Mouse (Mus musculus): ENCODE results near the gene Olfr1360.
"Not testable (repeated sequence)": the region's sequence is repeated elsewhere in the genome, so short reads cannot be mapped to it uniquely, and the experiment has no call there.

The Olfr1360 gene

GRCm38 (mm10) chr13:21677305-21677704 is at the start of gene Olfr1360:
Gene Olfr1360 (minus strand): TSS chr13:21677405.
- no peak for TF ChIP-seq GATA4 (IDR thresholded peaks at IDR 0.05; ENCODE audit: insufficient replicate concordance, low read length)

- TF ChIP-seq GATA4 (IDR thresholded peaks at IDR 0.05; ENCODE audit: insufficient replicate concordance, low read length) = no peak
Observed at GRCm38 (mm10) chr13:21722993-21723836, 46.0 kb upstream of the Olfr1360 start.

DNA sequence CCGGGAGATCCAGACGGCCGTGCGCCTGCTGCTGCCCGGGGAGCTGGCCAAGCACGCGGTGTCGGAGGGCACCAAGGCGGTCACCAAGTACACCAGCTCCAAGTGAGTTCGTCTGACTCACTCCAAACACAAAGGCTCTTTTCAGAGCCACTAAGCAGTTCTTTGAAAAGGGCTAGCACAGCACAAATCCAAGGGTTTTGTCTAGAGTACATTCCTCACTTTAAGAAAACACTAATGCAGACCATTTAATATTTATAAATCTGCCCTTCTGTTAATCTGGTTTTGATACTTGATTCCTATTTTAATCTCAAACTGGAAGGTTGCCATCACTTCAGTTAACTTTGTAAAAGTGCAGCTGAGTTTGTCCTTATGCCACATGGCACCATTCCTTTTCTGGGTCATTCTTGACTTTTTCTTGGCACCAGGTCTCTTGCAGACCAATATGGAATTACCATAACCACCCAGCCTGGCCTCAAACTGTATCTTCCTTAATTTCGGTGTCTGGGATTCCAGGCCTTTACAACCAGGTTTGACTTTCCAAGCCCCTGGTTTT is 45.2 kb upstream of the Olfr1360 start:
- TF ChIP-seq GATA4 (IDR thresholded peaks at IDR 0.05; ENCODE audit: insufficient replicate concordance, low read length) = no peak

- TF ChIP-seq GATA4 (IDR thresholded peaks at IDR 0.05; ENCODE audit: insufficient replicate concordance, low read length) = not testable (repeated sequence)
Observed at GRCm38 (mm10) chr13:21721757-21722372, 44.7 kb upstream of the Olfr1360 start, which contains the start of gene Hist1h2bm. Gene Hist1h2bm (plus strand): TSS chr13:21722044.

GRCm38 (mm10) chr13:21718381-21719080 is 41.3 kb upstream of the Olfr1360 start:
- TF ChIP-seq GATA4 (IDR thresholded peaks at IDR 0.05; ENCODE audit: insufficient replicate concordance, low read length) = no peak

GRCm38 (mm10) chr13:21717397-21718357 is 40.5 kb upstream of the Olfr1360 start, which contains the start of gene Hist1h3h:
Gene Hist1h3h (plus strand): TSS chr13:21717659.
- TF ChIP-seq GATA4 (IDR thresholded peaks at IDR 0.05; ENCODE audit: insufficient replicate concordance, low read length) = not testable (repeated sequence)

DNA sequence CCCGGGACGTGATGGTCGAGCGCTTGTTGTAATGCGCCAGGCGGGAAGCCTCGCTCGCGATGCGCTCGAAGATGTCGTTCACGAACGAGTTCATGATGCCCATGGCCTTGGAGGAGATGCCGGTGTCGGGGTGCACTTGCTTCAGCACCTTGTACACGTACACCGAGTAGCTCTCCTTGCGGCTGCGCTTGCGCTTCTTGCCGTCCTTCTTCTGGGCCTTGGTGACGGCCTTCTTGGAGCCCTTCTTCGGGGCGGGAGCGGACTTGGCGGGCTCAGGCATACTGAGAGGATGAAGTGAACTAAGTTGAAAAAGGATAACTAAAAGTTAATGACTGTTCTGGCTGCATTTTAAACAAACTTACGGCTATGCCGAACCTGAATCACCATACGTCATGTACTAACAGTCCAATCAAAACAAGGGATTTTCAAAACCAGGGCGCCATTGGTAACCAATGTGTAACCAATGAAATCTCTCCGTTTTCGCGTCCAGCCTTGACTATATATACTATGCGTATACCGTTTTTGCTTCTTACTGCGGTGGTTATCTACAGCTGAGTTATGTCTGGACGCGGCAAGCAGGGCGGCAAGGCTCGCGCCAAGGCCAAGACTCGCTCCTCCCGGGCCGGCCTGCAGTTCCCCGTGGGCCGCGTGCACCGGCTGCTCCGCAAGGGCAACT is 38.8 kb upstream of the Olfr1360 start, which contains the start of the genes Hist1h2bl and Hist1h2ai:
Gene Hist1h2bl, minus strand, starts transcription at position 280 of the 676 bp plus-strand sequence.
Gene Hist1h2ai, plus strand, starts transcription at position 559 of the 676 bp plus-strand sequence.
- TF ChIP-seq GATA4 (IDR thresholded peaks at IDR 0.05; ENCODE audit: insufficient replicate concordance, low read length) = not testable (repeated sequence)

- no peak for TF ChIP-seq GATA4 (IDR thresholded peaks at IDR 0.05; ENCODE audit: insufficient replicate concordance, low read length)
Observed at GRCm38 (mm10) chr13:21715131-21715863, 38.1 kb upstream of the Olfr1360 start.

DNA sequence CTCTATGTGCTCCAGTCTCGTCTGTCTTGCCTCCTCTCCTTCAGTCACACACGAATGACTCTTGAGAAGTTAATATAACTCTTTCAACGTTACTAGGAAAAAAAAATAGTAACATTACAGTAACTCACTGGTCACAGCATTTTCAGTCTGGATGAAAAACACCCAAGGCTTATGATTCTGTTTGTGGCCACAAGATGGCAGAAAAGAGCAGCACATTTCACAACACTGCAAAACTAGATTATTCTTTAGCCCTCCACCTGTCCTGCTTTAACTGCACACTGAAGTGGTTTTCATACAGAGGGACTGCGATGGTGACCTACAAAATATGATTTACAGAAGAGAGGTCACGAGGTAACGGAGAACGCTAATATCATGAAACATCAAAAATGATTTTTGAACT is 37.5 kb upstream of the Olfr1360 start:
- TF ChIP-seq GATA4 (IDR thresholded peaks at IDR 0.05; ENCODE audit: insufficient replicate concordance, low read length) = no peak

- TF ChIP-seq GATA4 (IDR thresholded peaks at IDR 0.05; ENCODE audit: insufficient replicate concordance, low read length) = no peak
Observed at GRCm38 (mm10) chr13:21711698-21712097, 34.5 kb upstream of the Olfr1360 start.

DNA sequence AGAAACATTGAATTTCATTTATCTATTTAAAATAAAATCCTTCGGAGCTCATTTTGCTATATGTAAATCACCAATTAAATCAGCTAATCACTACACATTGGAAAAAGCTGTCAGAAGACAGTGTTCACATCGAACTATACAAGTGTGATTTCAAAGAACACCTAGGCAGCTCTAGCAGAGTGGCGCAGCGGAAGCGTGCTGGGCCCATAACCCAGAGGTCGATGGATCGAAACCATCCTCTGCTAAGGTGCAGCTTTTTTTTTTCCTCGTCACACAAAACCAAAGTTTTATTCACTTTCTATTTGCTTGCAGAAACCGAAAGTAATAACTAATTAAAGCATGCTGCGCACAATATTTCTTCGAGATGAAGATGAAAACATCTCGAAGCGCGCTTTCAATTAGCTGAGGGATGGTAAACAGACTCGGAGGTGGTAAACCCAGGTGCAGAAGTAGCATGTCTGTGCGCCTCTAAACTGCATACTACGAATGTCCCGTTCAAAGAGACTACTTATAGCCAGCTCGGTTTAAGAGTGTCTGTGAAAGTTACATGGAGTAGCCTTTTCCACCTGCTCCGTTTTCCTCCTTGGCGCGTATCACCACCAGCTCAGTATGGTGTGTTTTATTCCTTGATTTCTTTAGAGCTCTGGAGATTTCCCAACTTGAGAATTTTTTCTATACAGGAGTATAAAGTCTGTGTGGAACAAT is 33.8 kb upstream of the Olfr1360 start:
- no peak for TF ChIP-seq GATA4 (IDR thresholded peaks at IDR 0.05; ENCODE audit: insufficient replicate concordance, low read length)

DNA sequence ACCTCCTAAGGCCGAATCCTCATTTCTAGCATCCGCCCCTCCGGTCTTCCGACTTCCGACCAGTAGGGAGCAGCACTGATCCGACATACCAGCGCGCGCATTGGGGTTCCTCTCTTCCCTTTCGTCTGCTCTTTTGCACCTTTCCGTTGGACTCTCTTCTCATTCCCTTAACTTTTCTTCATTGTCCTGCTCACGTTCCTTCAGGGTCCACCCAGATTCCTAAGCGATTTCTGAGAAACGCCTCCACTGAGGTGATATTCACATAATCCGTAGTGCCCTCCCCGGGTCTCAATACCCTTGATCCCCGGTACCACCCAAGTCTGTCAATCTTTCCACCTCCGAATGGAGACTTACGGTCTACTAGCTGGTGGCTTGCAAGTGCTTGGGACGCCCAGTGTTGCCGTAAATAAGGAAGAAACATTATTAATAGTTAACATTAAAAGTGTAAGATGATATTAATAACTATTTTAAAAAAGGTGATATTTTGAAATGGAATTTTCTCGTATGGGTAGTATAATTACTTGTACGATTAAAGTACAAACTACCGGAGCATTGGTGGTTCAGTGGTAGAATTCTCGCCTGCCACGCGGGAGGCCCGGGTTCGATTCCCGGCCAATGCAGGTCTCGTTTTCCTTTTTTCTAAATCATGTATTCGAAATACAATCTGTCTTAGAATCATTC is 33.0 kb upstream of the Olfr1360 start:
- no peak for TF ChIP-seq GATA4 (IDR thresholded peaks at IDR 0.05; ENCODE audit: insufficient replicate concordance, low read length)
